10 mouse cellular contexts compared by ENCODE assay signal in the genomic region with DNA sequence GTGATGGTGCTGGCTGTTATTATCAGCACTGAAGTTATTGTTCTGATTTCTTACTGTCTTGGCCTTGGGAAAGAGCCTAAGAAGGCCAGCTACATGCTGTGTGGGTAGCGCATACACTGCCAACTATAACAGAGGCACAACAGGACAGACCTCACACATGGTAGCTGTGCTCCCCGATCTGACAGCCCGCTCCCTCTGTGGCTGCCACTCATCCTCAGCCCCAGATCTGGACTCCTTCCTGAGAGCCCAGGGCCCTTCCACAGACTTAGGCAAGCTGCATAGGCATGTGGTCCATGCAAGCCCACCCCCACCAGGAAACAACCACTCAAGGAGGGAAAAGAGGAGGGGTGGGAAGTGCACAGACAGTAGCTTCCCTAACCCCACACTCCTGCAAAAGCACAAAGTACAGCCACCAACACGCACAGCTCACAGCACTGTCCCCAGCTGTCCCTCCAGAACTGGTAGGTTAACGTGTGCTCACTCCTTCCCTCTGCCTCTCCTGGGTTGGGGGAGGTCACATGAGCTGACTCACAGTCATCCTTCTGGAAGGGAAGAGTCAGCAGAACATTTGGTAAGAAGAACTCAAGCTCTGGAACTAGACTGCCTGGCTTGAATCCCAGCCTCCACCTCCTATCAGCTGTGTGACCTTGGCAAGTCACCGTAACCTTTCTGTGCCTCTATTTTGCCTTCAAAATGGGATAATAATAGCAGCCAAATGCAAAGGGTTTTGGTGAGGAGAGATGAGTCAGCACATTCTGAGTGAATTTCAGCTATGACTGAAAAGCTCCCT.
DNase-seq lines count a peak whose midpoint lies in the region; ATAC-seq and TF ChIP-seq lines count a peak whose summit lies in the region.
"Had no signal": no experiment of that assay in that cellular context is flagged by ENCODE, and none has a peak within 500 bp of the region (broad histone marks: within the 10 kb centered on the region; RNA-seq: fewer than 3 reads in every experiment).

No protein-coding gene starts in this region.

- no peaks in the 10 kb centered on the region for H3K27me3 ChIP-seq in kidney, adult 2 months (replicated peaks; ENCODE audit: control insufficient read depth, insufficient read depth, low read length)
- no peaks in the 10 kb centered on the region for H3K27me3 ChIP-seq in kidney, embryonic 14.5 days (ENCODE audit: control insufficient read depth, insufficient read depth, low read length)
- no peaks in the 10 kb centered on the region for H3K27me3 ChIP-seq in C2C12 (ENCODE audit: control insufficient read depth, insufficient read depth, insufficient read length)
- H3K27me3 ChIP-seq in hindbrain, embryonic 15.5 days = no peaks in the 10 kb centered on the region
- H3K27me3 ChIP-seq: neural tube, embryonic 12.5 days had no signal

- TF ChIP-seq POLR2A in kidney, adult 2 months (IDR thresholded peaks at IDR 0.05; ENCODE audit: low read depth, low read length) = no peak

- H3K9me3 ChIP-seq in kidney, embryonic 14.5 days (ENCODE audit: control insufficient read depth, low read length) = no peaks in the 10 kb centered on the region
- no peaks in the 10 kb centered on the region for H3K9me3 ChIP-seq in hindbrain, embryonic 15.5 days
- H3K9me3 ChIP-seq: neural tube, embryonic 12.5 days had no signal

- no peak overlapping the region for H3K9ac ChIP-seq in kidney, embryonic 14.5 days (ENCODE audit: low read depth, low read length)
- no peak overlapping the region for H3K9ac ChIP-seq in hindbrain, embryonic 15.5 days
- H3K9ac ChIP-seq: neural tube, embryonic 12.5 days had no signal

- H3K79me3 ChIP-seq in C2C12 (ENCODE audit: low read depth) = peaks cover 11% of the 10 kb centered on the region

- no peak overlapping the region for H3K4me2 ChIP-seq in kidney, embryonic 14.5 days (replicated peaks; ENCODE audit: low read depth, low read length)
- H3K4me2 ChIP-seq in hindbrain, embryonic 15.5 days = no peak overlapping the region
- H3K4me2 ChIP-seq: neural tube, embryonic 12.5 days had no signal

- no peaks in the 10 kb centered on the region for H3K4me1 ChIP-seq in kidney, adult 2 months (ENCODE audit: control insufficient read depth, insufficient read depth, low read length)
- H3K4me1 ChIP-seq in kidney, embryonic 14.5 days (ENCODE audit: control insufficient read depth, insufficient read depth, low read length) = peaks cover 8% of the 10 kb centered on the region; the same call in 1 of the 2 replicates
- H3K4me1 ChIP-seq in hindbrain, embryonic 15.5 days (replicated peaks) = peaks cover 34% of the 10 kb centered on the region

- H3K4me3 ChIP-seq in kidney, adult 2 months (ENCODE audit: insufficient read depth, low read depth, low read length) = no peak overlapping the region
- H3K4me3 ChIP-seq in kidney, embryonic 14.5 days (ENCODE audit: low read length) = no peak overlapping the region
- no peak overlapping the region for H3K4me3 ChIP-seq in C2C12 (ENCODE audit: insufficient read depth, poor library complexity, severe bottlenecking)
- H3K4me3 ChIP-seq in hindbrain, embryonic 15.5 days = no peak overlapping the region
- H3K4me3 ChIP-seq: neural tube, embryonic 12.5 days had no signal

- no peak for TF ChIP-seq CTCF in kidney, adult 2 months (conservative IDR thresholded peaks at IDR 0.05; ENCODE audit: insufficient read depth, insufficient read length, low read depth, low read length)
- TF ChIP-seq CTCF in C2C12 (IDR thresholded peaks at IDR 0.05; ENCODE audit: control insufficient read depth, insufficient read depth, insufficient read length) = no peak

- H3K27ac ChIP-seq in kidney, adult 2 months (ENCODE audit: insufficient read depth, low read depth, low read length) = no peak overlapping the region
- no peak overlapping the region for H3K27ac ChIP-seq in kidney, embryonic 14.5 days (ENCODE audit: low read depth, low read length)
- peak overlapping the region; percentile 49; the same call in 1 of the 2 replicates for H3K27ac ChIP-seq in hindbrain, embryonic 15.5 days (replicated peaks)
- H3K27ac ChIP-seq: kidney, postnatal 0 days; neural tube, embryonic 12.5 days had no signal

- 57% methylated on average over 6 of the region's 6 CpGs for whole genome bisulfite sequencing in kidney, adult 2 months
- 69% methylated on average over 6 of the region's 6 CpGs for WGBS in kidney, embryonic 14.5 days
- 60% methylated on average over 6 of the region's 6 CpGs for WGBS in hindbrain, embryonic 15.5 days

- H3ac ChIP-seq in C2C12 (ENCODE audit: control insufficient read depth, insufficient read length, low read depth) = no peak overlapping the region

- no peaks in the 10 kb centered on the region for H3K36me3 ChIP-seq in kidney, adult 2 months (ENCODE audit: control insufficient read depth, insufficient read depth, low read length)
- H3K36me3 ChIP-seq in kidney, embryonic 14.5 days (ENCODE audit: control insufficient read depth, insufficient read depth, low read length) = no peaks in the 10 kb centered on the region; the same call in 1 of the 2 replicates
- H3K36me3 ChIP-seq in C2C12 (ENCODE audit: control insufficient read depth, insufficient read depth) = peaks cover 4% of the 10 kb centered on the region
- H3K36me3 ChIP-seq in hindbrain, embryonic 15.5 days = no peaks in the 10 kb centered on the region

- H3K79me2 ChIP-seq in C2C12 (ENCODE audit: control insufficient read depth, insufficient read depth) = peaks cover 81% of the 10 kb centered on the region

- ATAC-seq in kidney, embryonic 14.5 days (ENCODE audit: low FRiP score, low TSS enrichment) = no peak
- ATAC-seq in hindbrain, embryonic 15.5 days (ENCODE audit: low FRiP score, low read depth) = peak; percentile 47; the same call in 1 of the 2 replicates
- ATAC-seq in erythroid progenitor cell, adult 5-6 weeks (replicated peaks; ENCODE audit: low FRiP score, poor library complexity, severe bottlenecking) = no peak
- no peak for ATAC-seq in erythroblast, adult 5-6 weeks (replicated peaks; ENCODE audit: low FRiP score, poor library complexity, severe bottlenecking)

- DNase-seq in kidney, adult 2 months = peak; percentile 27
- peak; percentile 92 to 95 for DNase-seq in adrenal gland, adult (ENCODE audit: inconsistent age in 2 of 2, low spot score in 1 of 2)
- DNase-seq in spleen, postnatal 14 days (ENCODE audit: low spot score in 2 of 2) = no peak

TF ChIP-seq in C2C12, 6 proteins besides CTCF, POLR2A, EP300 and RAD21:
- TF ChIP-seq USF1 (IDR thresholded peaks at IDR 0.05; ENCODE audit: low read depth) (peak; percentile 86), FOSL1 (IDR thresholded peaks at IDR 0.05; ENCODE audit: insufficient read depth, low read length, poor library complexity, severe bottlenecking) (no peak)

Comparison
In these comparisons a context has a peak if more than half of its experiments do, and no peak if none do; other contexts are left out.
1. DNase-seq: peak in kidney, adult 2 months (single experiment) and adrenal gland, adult (2 of 2); none in spleen, postnatal 14 days (0 of 2).